Mouse (Mus musculus) CH12.LX (cell line): ENCODE results near the gene Gjb4.

Source experiments
- CTCF ChIP-seq, 2 experiments: IDR thresholded peaks in 1 of 2; conservative IDR thresholded peaks in 1 of 2; 2 replicates each; pipeline ENCODE4 v1.5.1; 2011 to 2012; ENCODE audit warnings: low read depth in 2 of 2, low read length in 2 of 2, improper control_type of control experiment in 1 of 2, inconsistent platforms in 1 of 2, mild to moderate bottlenecking in 1 of 2, moderate library complexity in 1 of 2
- MAFK ChIP-seq: IDR thresholded peaks from 2 replicates; pipeline ENCODE4 v1.6.1; 2011; ENCODE audit warnings: low read length, improper control_type of control experiment; ENCODE audit not compliant: insufficient replicate concordance
- MAX ChIP-seq: IDR thresholded peaks from 2 replicates; pipeline ENCODE4 v1.6.1; 2011; ENCODE audit warnings: low read length, improper control_type of control experiment
- POLR2A ChIP-seq: IDR thresholded peaks from 2 replicates; pipeline ENCODE4 v1.6.1; 2011; ENCODE audit warnings: low read depth, mild to moderate bottlenecking, improper control_type of control experiment, low read length
- SIN3A ChIP-seq: IDR thresholded peaks from 2 replicates; pipeline ENCODE4 v1.6.1; 2012; ENCODE audit warnings: low read length, improper control_type of control experiment, inconsistent platforms
- USF2 ChIP-seq: conservative IDR thresholded peaks from 2 replicates; pipeline ENCODE4 v1.6.1; 2011; ENCODE audit warnings: low read depth, low read length, improper control_type of control experiment

- TF ChIP-seq MAX = no peak
- no peak for TF ChIP-seq MAFK
- TF ChIP-seq POLR2A = no peak
- no peak for TF ChIP-seq USF2
- TF ChIP-seq CTCF (conservative IDR thresholded peaks at IDR 0.05 in 1 of 2, IDR thresholded peaks at IDR 0.05 in 1 of 2; ENCODE audit: low read depth in 2 of 2, low read length in 2 of 2) = no peak
- no peak for TF ChIP-seq SIN3A
Observed at GRCm38 (mm10) chr4:127330181-127331100, 23.4 kb downstream of the Gjb4 start, which contains the start of gene Gjb3.
